Mouse (Mus musculus): ENCODE data around the gene Olfr1350.

GRCm38 (mm10) chr7:6603331-6603730 is 38.7 kb downstream of the Olfr1350 start:
- TF ChIP-seq CTCF (IDR thresholded peaks at IDR 0.05; ENCODE audit: borderline replicate concordance, extremely low read depth, insufficient read depth, insufficient read length): no peak
- TF ChIP-seq POLR2A (IDR thresholded peaks at IDR 0.05; ENCODE audit: borderline replicate concordance, extremely low read depth, insufficient read depth, insufficient read length, poor library complexity, severe bottlenecking): no peak

Measured in brain, embryonic 14.5 days (tissue).